Mouse (Mus musculus) megakaryocyte, embryonic 14.5 days (primary cell): Measurements from ENCODE around the gene Twf2.

ENCODE experiments used
- FLI1 ChIP-seq: IDR thresholded peaks from 2 replicates; pipeline ENCODE4 v1.6.1; 2012; ENCODE audit warnings: low read length, inconsistent platforms, mixed read lengths
- GATA1 ChIP-seq: IDR thresholded peaks from 3 replicates; pipeline ENCODE4 v1.6.1; 2012; ENCODE audit warnings: mixed read lengths, low read length, inconsistent platforms, borderline replicate concordance

GRCm38 (mm10) chr9:106202819-106203636 is at the start of gene Twf2:
- no peak for TF ChIP-seq GATA1
- TF ChIP-seq FLI1, result no peak
